Mouse (Mus musculus) cerebellum, adult 9-11 months (tissue): ENCODE measurements around the gene Tax1bp3.

Source experiments
- DNase-seq: peaks from one replicate; pipeline ENCODE4 v3.0.0; 2022

The Tax1bp3 gene

GRCm38 (mm10) chr11:73232513-73232912 is 55.6 kb downstream of the Tax1bp3 start:
- DNase-seq: no peak
